ENCODE assay signal across 26 mouse cellular contexts in the genomic region with DNA sequence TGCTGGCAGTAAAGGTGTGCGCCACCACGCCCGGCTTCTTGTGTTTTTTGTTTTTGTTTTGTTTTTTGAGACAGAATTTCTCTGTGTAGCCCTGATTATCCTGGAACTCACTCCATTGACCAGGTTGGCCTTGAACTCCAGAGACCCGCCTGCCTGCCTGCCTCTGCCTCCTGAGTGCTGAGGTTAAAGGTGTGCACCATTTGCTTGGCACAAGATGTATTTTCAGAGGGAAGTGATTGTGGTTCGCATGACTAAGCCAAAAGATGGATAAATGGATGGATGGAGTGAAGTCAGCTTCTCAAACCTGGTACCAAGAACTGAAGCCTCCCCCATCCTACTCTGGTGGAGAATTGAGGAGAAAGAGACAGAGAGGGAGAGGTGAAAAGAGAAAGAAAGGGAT. TPM values are rescaled to one million over a fixed set of nuclear protein-coding genes. Genes with fewer than 3 reads are reported as not detected.
"Had no signal": no experiment of that assay in that cellular context is flagged by ENCODE, and none has a peak within 500 bp of the region (broad histone marks: within the 10 kb centered on the region; RNA-seq: fewer than 3 reads in every experiment).

No protein-coding gene starts in this region.

- H3K9ac ChIP-seq: heart, embryonic 13.5 days; heart, embryonic 15.5 days; hindbrain, embryonic 13.5 days; hindbrain, embryonic 15.5 days; kidney, embryonic 15.5 days; limb, embryonic 13.5 days; limb, embryonic 15.5 days; liver, embryonic 14.5 days had no signal

- H3K4me3 ChIP-seq: heart, embryonic 13.5 days; heart, embryonic 15.5 days; hindbrain, embryonic 13.5 days; hindbrain, embryonic 15.5 days; kidney, embryonic 15.5 days; limb, embryonic 13.5 days; limb, embryonic 15.5 days had no signal

- H3K27me3 ChIP-seq: heart, embryonic 13.5 days; heart, embryonic 15.5 days; hindbrain, embryonic 15.5 days; kidney, embryonic 15.5 days; limb, embryonic 13.5 days; limb, embryonic 15.5 days had no signal

- H3K4me1 ChIP-seq: hindbrain, embryonic 13.5 days; hindbrain, embryonic 15.5 days; kidney, embryonic 15.5 days had no signal

- H3K36me3 ChIP-seq: heart, embryonic 13.5 days; heart, embryonic 15.5 days; hindbrain, embryonic 13.5 days; hindbrain, embryonic 15.5 days; kidney, embryonic 15.5 days; limb, embryonic 13.5 days; limb, embryonic 15.5 days had no signal

- H3K9me3 ChIP-seq: heart, embryonic 15.5 days; hindbrain, embryonic 13.5 days; hindbrain, embryonic 15.5 days; kidney, embryonic 15.5 days; limb, embryonic 13.5 days; limb, embryonic 15.5 days had no signal

- ATAC-seq: hindbrain, postnatal 0 days; intestine, embryonic 16.5 days had no signal

- DNase-seq: gastrocnemius, postnatal 14 days; gastrocnemius, postnatal 36 days; heart, adult 18-20 months; heart, postnatal 14 days; heart, postnatal 36 days; layer of hippocampus, adult 9-11 months; layer of hippocampus, postnatal 36 days; left cerebral cortex, postnatal 4 days had no signal

- H3K4me2 ChIP-seq: heart, embryonic 11.5 days; heart, embryonic 13.5 days; heart, embryonic 15.5 days; hindbrain, embryonic 13.5 days; hindbrain, embryonic 15.5 days; kidney, embryonic 15.5 days; limb, embryonic 13.5 days; limb, embryonic 15.5 days; liver, embryonic 11.5 days had no signal

- H3K27ac ChIP-seq: heart, embryonic 13.5 days; heart, embryonic 15.5 days; hindbrain, embryonic 13.5 days; hindbrain, embryonic 15.5 days; hindbrain, postnatal 0 days; kidney, embryonic 15.5 days; kidney, postnatal 0 days; limb, embryonic 13.5 days; limb, embryonic 15.5 days; liver, embryonic 14.5 days had no signal

RNA-seq across cellular contexts. Expression of gene Gstp3, which starts 4.8 kb away (rescaled TPM):
- polyA plus RNA-seq: heart, postnatal 0 days; hindbrain, embryonic 11.5 days; hindbrain, embryonic 13.5 days; hindbrain, embryonic 15.5 days; hindbrain, postnatal 0 days; kidney, postnatal 0 days; limb, embryonic 13.5 days had no signal

RNA-seq across cellular contexts. Expression of gene Cabp2, which starts 26.8 kb away (rescaled TPM):
- polyA plus RNA-seq: gonadal fat pad, adult 2 months; heart, embryonic 11.5 days; heart, embryonic 13.5 days; heart, embryonic 15.5 days; heart, postnatal 0 days; hindbrain, embryonic 11.5 days; hindbrain, embryonic 13.5 days; hindbrain, embryonic 15.5 days; hindbrain, postnatal 0 days; large intestine, adult 2 months; limb, embryonic 11.5 days; limb, embryonic 13.5 days; limb, embryonic 15.5 days had no signal
